Mouse (Mus musculus) right cerebral cortex, postnatal 10 days (tissue): ENCODE results near the gene Casc1.

ENCODE experiments used
- DNase-seq, 2 experiments: peaks; one replicate each; pipeline ENCODE4 v3.0.0; 2021; ENCODE audit warnings: low spot score in 2 of 2

The Casc1 gene

GRCm38 (mm10) chr6:145204440-145204839 is 6.4 kb downstream of the Casc1 start:
- peak in 1 of 2 experiments; percentile 14 for DNase-seq

DNA sequence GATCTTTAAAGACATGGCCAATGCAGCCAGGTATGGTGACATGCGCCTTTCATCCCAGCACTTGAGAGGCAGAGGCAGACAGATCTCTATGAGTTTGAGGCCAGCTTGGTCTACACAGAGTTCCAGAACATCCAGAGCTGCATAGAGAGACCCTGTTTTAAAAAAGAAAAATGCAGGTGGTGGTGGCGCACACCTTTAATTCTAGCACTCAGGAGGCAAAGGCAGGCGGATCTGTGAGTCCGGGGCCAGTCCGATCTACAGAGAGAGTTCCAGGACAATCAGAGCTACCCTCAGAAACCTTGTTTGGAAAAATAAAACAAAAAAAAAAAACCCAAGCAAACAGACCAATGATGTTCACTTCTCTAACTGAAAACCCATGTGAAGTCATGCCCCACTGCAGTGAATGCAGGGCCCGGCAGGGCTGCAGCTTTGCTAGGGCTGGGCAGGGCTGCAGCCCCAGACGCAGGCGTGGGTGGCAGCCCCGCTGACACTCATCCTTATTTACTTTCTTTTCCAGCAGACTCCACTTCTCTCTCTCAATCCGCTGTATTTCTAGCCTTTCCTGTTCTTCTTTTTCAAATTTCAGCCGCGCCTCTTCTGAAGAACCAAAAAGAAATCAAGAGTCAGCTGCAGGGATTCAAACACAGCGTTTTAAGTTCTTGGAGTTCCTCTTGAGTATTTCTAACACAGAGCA is 8.2 kb downstream of the Casc1 start:
- DNase-seq, result peak in 1 of 2 experiments; percentile 9

GRCm38 (mm10) chr6:145197949-145198686 is 12.7 kb downstream of the Casc1 start:
- peak in 1 of 2 experiments; percentile 17 for DNase-seq

DNA sequence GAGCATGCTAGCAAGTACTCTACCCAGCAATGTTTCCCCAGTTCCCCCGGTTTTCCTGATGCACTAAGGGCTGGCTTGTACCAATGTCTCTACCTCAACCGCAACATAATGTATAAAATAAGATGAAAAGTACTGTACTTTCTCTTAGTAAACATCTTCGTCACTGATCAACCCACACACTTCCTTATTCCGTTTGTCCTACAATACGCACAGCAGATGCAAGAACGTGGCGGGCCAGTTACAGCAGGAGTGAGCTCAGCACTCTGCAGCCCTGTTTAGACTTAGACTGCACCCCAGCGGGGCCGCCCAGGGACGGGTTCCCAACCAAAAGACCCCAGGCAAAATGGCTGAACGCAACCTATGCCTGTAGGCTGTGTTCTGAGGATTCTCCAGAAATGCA is 17.4 kb downstream of the Casc1 start:
- no peak for DNase-seq

GRCm38 (mm10) chr6:145193038-145193437 is 17.8 kb downstream of the Casc1 start:
- no peak for DNase-seq

DNA sequence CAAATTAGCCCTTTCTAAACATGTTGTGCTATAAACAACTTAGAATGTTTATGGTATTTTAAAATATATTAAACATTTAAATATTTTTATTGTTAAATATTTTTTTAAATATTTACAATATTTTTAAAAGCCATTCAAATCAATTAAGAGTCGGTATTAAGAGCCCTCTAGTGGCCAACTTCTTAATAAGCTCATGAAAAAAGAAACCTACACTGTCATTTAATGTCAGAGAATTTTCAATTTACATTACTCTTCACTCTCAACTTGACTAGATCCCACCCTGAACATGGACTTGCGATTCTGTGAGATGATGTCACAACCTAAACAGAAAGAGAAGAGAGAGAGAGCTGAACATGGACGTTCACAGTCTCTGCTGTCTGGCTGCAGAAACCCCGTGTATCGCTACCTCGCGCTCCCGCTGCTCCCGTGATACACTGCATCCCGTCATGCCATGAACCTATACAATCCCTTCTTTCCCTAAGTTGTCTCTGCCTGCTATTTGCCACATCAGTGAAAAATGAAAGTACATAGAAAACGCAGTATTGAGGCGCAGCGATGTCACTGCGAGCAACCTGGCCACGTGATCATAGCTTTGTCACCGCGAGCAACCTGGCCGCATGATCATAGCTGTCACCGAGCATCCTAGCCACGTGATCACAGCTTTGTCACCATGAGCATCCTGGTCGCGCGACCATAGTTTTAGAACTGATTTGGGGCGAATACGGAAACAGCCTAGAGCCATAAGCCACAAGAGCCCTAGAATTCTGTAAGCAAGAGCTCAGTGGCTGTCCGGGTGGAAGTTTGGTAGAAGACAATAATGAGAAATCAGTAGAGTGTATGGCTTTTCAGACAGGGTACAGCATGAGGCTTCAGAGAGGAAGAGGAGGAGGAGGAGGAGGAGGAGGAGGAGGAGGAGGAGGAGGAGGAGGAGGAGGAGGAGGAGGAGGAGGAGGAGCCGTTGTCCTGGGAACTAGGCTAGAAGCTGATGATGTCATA is 23.4 kb downstream of the Casc1 start:
- peak; percentile 62 to 77 for DNase-seq

- no peak for DNase-seq
These were observed 24.7 kb downstream of the Casc1 start for GRCm38 (mm10) chr6:145186096-145186495.

DNA sequence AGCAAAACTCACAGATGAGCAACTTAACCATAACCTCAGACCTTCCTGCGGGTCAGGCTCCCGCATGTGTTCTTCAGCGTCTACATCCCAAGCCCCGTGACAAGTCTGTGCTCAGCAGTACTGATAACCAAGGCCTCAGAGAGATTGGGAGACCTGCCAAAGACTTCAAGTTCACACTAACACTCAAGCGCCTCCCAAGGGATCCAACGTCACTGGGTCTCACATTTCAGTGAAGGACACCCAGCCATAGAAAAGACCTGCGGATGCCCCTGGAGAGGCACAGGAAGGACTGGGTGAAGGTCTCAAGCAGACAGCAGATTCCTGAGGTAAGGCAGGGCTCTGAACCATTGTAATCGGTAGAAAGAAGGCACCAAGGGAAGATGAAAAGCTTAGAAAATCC is 28.8 kb downstream of the Casc1 start:
- DNase-seq, result no peak

DNA sequence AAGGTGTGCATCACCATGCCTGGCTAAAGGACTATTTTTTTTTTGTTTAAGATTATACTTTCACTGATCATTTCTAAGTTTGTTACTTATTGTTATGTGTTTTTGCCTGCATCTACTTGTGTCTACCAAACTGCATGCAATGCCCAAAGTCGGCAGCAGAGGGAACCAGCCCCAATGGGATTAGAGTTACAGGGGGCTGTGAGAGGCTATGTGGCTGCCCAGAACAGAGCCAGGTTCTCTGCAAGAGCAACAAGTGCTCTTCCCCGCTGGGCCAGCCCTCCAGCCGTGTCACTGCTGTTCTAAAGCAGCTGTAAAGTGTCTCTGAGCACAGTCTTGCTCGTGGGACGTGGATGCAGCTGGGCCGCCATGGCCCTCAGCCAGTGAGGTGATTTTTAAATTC is 31.1 kb downstream of the Casc1 start:
- peak in 1 of 2 experiments; percentile 56 for DNase-seq

GRCm38 (mm10) chr6:145176474-145176873 is 34.3 kb downstream of the Casc1 start:
- peak in 1 of 2 experiments; percentile 16 for DNase-seq

- DNase-seq, result peak in 1 of 2 experiments; percentile 8
These were observed 35.2 kb downstream of the Casc1 start for GRCm38 (mm10) chr6:145175571-145175981.

DNA sequence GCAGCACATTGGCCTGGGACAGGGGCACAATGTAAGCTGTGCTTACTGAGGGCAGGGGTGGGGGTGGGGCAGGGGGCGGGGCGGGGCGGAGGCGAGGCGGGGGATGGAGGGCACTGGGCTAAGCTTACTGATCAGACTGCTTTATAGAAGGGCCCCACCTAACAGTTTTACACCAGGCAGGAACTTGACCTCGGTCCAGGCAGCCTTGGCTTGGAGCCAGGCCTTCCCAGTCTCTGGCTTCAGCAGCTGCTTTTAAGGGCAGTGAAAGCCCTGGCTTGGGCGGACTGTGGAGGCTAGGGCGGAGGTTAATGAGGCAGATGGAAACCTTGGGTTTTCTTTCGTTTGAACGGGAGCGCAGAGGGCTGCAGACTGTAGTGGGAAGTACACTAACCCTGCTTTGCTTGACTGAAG is 37.0 kb downstream of the Casc1 start:
- DNase-seq, result peak; percentile 63 to 74

DNA sequence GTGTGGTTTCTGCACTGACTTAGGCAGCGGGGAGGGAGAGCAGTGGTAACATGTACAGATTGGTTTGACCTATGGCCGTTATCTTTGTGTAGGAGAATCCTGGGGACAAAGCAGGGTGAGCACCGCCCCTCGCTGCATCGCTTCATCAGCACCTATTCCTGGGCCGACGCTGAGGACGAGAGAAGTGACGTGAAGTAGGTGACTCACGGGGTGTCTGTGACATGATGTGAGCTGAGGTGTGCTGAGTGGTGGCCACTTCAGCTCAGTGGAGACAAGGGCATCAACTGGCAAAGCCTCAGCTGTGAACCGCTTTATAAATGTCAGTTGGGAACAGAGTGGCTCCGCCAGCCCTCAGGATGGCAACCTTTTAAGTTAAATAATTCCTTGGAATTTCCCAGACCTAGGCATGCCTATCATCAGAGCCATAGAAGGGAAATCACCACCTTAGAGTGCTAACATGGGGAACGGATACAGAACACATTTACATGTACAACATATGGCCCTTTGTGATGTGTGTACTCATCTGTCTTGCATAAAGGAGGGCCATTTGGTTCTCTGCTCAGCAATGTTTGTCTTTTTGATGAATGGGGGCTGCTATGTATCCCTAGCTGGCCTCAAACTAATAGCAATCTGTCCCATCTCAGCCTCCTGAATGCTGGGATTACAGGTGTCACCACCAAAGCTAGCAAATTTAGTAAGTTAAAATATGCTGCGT is 38.8 kb downstream of the Casc1 start:
- DNase-seq, result peak in 1 of 2 experiments; percentile 16

DNA sequence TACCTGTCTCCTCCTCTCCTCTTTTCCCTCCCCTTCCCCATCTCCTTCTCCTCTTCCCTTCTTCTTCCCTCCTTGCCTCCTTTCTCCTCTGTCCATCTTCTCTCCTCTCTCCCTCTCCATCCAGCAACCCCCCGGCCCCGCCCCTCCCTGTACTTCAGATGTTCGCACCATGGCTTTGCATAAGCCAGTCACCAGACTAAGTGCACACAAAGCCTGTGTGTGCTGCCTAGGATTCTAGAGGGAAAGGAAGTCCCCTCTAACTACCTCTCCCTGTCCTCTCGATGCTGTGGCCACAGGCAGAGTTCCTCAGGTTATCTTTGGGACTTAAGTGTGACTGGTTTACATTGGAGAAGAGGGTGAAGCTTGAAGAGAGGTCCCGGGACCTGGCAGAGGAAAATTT is 50.2 kb downstream of the Casc1 start:
- DNase-seq, result peak in 1 of 2 experiments; percentile 4

GRCm38 (mm10) chr6:145158619-145159018 is 52.2 kb downstream of the Casc1 start:
- DNase-seq, result peak in 1 of 2 experiments; percentile 10

- DNase-seq, result peak; percentile 35 to 40
These were observed 61.8 kb downstream of the Casc1 start for GRCm38 (mm10) chr6:145149054-145149453.

GRCm38 (mm10) chr6:145147716-145148115 is 63.1 kb downstream of the Casc1 start:
- no peak for DNase-seq

DNA sequence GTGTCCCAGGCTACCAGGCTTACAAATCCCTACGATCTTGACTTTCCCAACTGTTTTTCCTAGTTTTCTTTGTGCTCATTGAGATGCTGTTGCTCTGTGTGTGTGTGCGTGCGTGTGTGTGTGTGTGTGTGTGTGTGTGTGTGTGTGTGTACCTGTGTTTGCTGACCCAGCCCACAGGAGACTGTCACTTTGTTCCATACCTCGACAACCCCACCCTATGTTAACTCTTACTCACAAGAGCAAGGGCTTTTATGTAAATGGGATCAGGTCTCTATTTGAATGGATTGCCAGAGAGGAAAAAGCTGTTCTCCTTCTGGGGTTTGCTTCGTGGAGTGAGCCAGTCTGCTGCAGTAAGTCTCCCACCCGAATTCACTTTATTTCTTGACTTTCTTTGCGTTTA is 65.6 kb downstream of the Casc1 start:
- no peak for DNase-seq

DNA sequence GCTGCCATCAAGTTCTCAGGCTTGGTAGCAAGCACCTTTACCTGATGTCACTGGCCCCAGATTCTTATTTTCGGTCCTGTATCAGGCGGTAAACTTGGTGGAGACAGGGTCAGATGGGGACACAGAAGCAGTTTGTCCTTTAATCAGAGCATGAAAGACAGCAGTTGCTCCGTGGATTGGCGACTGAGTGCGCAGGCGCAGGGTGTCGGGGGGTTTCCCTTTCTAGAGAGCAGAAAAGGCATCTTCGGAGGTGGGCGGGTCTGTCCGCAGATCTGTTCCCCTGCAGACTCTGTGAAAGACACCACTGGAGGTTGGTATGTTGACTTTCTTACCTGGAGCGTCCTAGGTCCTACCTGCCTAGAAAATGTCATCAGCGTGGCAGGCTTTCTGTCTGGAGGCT is 69.0 kb downstream of the Casc1 start:
- no peak for DNase-seq

DNA sequence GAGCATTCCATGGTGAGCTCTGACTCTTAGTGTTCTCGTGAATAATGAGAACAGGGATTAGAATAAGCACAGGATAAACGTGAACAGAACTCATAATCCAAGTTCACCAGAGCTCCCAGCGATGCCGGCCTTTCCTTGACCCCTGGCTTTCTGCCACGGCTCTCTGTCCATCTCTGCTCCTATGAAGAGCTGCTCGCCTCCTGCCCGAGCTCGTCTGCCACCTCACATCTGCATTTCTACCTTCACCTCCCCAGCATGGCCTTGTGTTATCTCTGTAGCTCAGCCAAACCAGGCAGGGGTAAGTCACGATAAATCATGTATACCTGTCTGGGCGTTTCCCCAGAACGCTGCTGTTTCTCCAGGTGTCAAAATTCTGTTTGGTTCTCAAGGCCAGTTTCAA is 70.1 kb downstream of the Casc1 start:
- DNase-seq, result no peak

- DNase-seq, result no peak
These were observed 70.9 kb downstream of the Casc1 start for GRCm38 (mm10) chr6:145139776-145140475.
